Mouse (Mus musculus) lung, embryonic 16.5 days (tissue): ENCODE results near the gene Golga4. TPM values are rescaled to one million over a fixed set of nuclear protein-coding genes. Genes with fewer than 3 reads are reported as not detected.

Experiments used
- ATAC-seq: fragments of 200-750 bp; cut with Nextera tagmentation; 2 replicates; pipeline ENCODE4 v1.8.0; 2017; ENCODE audit warnings: low read depth, mild to moderate bottlenecking, moderate library complexity
- H3K27ac ChIP-seq: fragments of 300-500 bp; sonication (generic); 2 replicates; pipeline ENCODE4 v1.5.1; 2014; ENCODE audit warnings: mild to moderate bottlenecking, control low read depth, low read length
- H3K27me3 ChIP-seq: fragments of 300-500 bp; sonication (generic); 2 replicates; pipeline ENCODE4 v1.6.1; 2014; ENCODE audit warnings: low read depth, low read length, mixed read lengths; ENCODE audit not compliant: control insufficient read depth, insufficient read depth
- H3K36me3 ChIP-seq: fragments of 300-500 bp; sonication (generic); 2 replicates; pipeline ENCODE4 v1.6.1; 2014; ENCODE audit warnings: low read length; ENCODE audit not compliant: control insufficient read depth, insufficient read depth
- H3K4me1 ChIP-seq: fragments of 300-500 bp; sonication (generic); replicated peaks from 2 replicates; pipeline ENCODE4 v1.6.1; 2014; ENCODE audit warnings: low read length, mixed read lengths; ENCODE audit not compliant: control insufficient read depth, insufficient read depth
- H3K4me2 ChIP-seq: fragments of 300-500 bp; sonication (generic); 2 replicates; pipeline ENCODE4 v1.6.1; 2014; ENCODE audit warnings: low read depth, low read length, control low read depth
- H3K4me3 ChIP-seq: fragments of 300-500 bp; sonication (generic); 2 replicates; pipeline ENCODE4 v1.5.1; 2014; ENCODE audit warnings: mild to moderate bottlenecking, low read length, control low read depth
- H3K9ac ChIP-seq: fragments of 300-500 bp; sonication (generic); 2 replicates; pipeline ENCODE4 v1.6.1; 2014; ENCODE audit warnings: low read length, control low read depth
- H3K9me3 ChIP-seq: fragments of 300-500 bp; sonication (generic); 2 replicates; pipeline ENCODE4 v1.6.1; 2016; ENCODE audit warnings: low read length; ENCODE audit not compliant: control insufficient read depth
- WGBS: fragments of 180-500 bp; shearing (Covaris S2); extraction: QIAGEN DNeasy Blood & Tissue Kit; methylation state at CpG from one replicate; pipeline ENCODE4 v1.1.7; 2014; 5-methylcytosine and 5-hydroxymethylcytosine counted together
- polyA plus RNA-seq: library from polyadenylated mRNA; unstranded; fragments of >200 nt; fragmentation: Nextera tagmentation; extraction: Ambion mirVana; gene quantifications from 2 replicates; pipeline ENCODE4 v1.2.1, GENCODE M21; 2015

Gene Golga4
- polyA plus RNA-seq, 1 experiment from 2014 or later = 40.2 TPM

- Histone ChIP-seq H3K4me2 (peak within 1 kb of the TSS; percentile 94), H3K9me3 (no peaks in the 10 kb centered on the region), H3K36me3 (no peaks in the 10 kb centered on the region), H3K27me3 (peaks cover 4% of the 10 kb centered on the region; the same call in 1 of the 2 replicates), H3K4me1 (peaks cover 13% of the 10 kb centered on the region), H3K9ac (peak within 1 kb of the TSS; percentile 87), H3K4me3 (peak within 1 kb of the TSS; percentile 78), H3K27ac (peak within 1 kb of the TSS; percentile 31)
- WGBS = 13% methylated on average over 26 of the region's 42 CpGs
- ATAC-seq = peak; percentile 90
Measured at GRCm38 (mm10) chr9:118606148-118606816, 100.2 kb downstream of the Golga4 start, which contains the start of gene Itga9. Itga9 (plus strand) TSS chr9:118606690.

GRCm38 (mm10) chr9:118606817-118607371 lies 100.8 kb downstream of the Golga4 start:
- Histone ChIP-seq H3K4me3 (peak overlapping the region; percentile 78), H3K36me3 (no peaks in the 10 kb centered on the region), H3K27ac (peak overlapping the region; percentile 31), H3K9me3 (no peaks in the 10 kb centered on the region), H3K27me3 (peaks cover 4% of the 10 kb centered on the region; the same call in 1 of the 2 replicates), H3K9ac (peak overlapping the region; percentile 87), H3K4me2 (peak overlapping the region; percentile 94), H3K4me1 (peaks cover 18% of the 10 kb centered on the region)
- WGBS = under 1% methylated on average over 58 of the region's 68 CpGs
- ATAC-seq = peak; percentile 62

- ATAC-seq = no peak
- H3K27ac ChIP-seq = peak overlapping the region; percentile 31; the same call in 1 of the 2 replicates
- WGBS = 34% methylated on average over 16 of the region's 16 CpGs
Measured at GRCm38 (mm10) chr9:118607701-118608401, 101.8 kb downstream of the Golga4 start.

GRCm38 (mm10) chr9:118608556-118608955 lies 102.5 kb downstream of the Golga4 start:
- H3K9ac ChIP-seq = no peak overlapping the region; the same call in 1 of the 2 replicates
- WGBS = 59% methylated on average over 4 of the region's 4 CpGs

More at GRCm38 (mm10) chr9:118607701-118608401, 101.8 kb downstream of the Golga4 start:
- H3K27me3 ChIP-seq = peaks cover 7% of the 10 kb centered on the region; the same call in 1 of the 2 replicates
- peak overlapping the region; percentile 87 for H3K9ac ChIP-seq
- peak overlapping the region; percentile 78 for H3K4me3 ChIP-seq
- H3K36me3 ChIP-seq = no peaks in the 10 kb centered on the region
- H3K4me1 ChIP-seq = peaks cover 23% of the 10 kb centered on the region
- no peaks in the 10 kb centered on the region for H3K9me3 ChIP-seq
- H3K4me2 ChIP-seq = peak overlapping the region; percentile 94

GRCm38 (mm10) chr9:118610060-118610459 lies 104.0 kb downstream of the Golga4 start:
- Histone ChIP-seq H3K27ac (0 out of 2 replicates have a peak overlapping the region, but pooled peaks have one; percentile 7), H3K4me1 (peaks cover 23% of the 10 kb centered on the region), H3K4me3 (no peak overlapping the region), H3K9ac (0 out of 2 replicates have a peak overlapping the region, but pooled peaks have one; percentile 3), H3K9me3 (no peaks in the 10 kb centered on the region), H3K36me3 (no peaks in the 10 kb centered on the region), H3K4me2 (no peak overlapping the region), H3K27me3 (peaks cover 7% of the 10 kb centered on the region; the same call in 1 of the 2 replicates)
- ATAC-seq = no peak
- 47% methylated on average over 10 of the region's 10 CpGs for WGBS

More at GRCm38 (mm10) chr9:118608556-118608955, 102.5 kb downstream of the Golga4 start:
- Histone ChIP-seq H3K4me1 (peaks cover 23% of the 10 kb centered on the region), H3K27ac (no peak overlapping the region), H3K36me3 (no peaks in the 10 kb centered on the region), H3K9me3 (no peaks in the 10 kb centered on the region), H3K4me2 (peak overlapping the region; percentile 27), H3K4me3 (no peak overlapping the region), H3K27me3 (peaks cover 7% of the 10 kb centered on the region; the same call in 1 of the 2 replicates)
- no peak for ATAC-seq

- Histone ChIP-seq H3K9ac (no peak overlapping the region), H3K36me3 (no peaks in the 10 kb centered on the region), H3K4me1 (peaks cover 23% of the 10 kb centered on the region), H3K9me3 (no peaks in the 10 kb centered on the region), H3K27me3 (peaks cover 7% of the 10 kb centered on the region; the same call in 1 of the 2 replicates), H3K27ac (no peak overlapping the region), H3K4me2 (peak overlapping the region; percentile 29), H3K4me3 (0 out of 2 replicates have a peak overlapping the region, but pooled peaks have one; percentile 4)
- ATAC-seq = peak; percentile 47
- 30% methylated on average over 14 of the region's 14 CpGs for WGBS
Measured at GRCm38 (mm10) chr9:118611111-118611541, 105.1 kb downstream of the Golga4 start.

GRCm38 (mm10) chr9:118611958-118612581 lies 106.0 kb downstream of the Golga4 start:
- Histone ChIP-seq H3K4me1 (peaks cover 23% of the 10 kb centered on the region), H3K4me2 (no peak overlapping the region), H3K9me3 (no peaks in the 10 kb centered on the region), H3K9ac (no peak overlapping the region), H3K27me3 (peaks cover 7% of the 10 kb centered on the region; the same call in 1 of the 2 replicates), H3K36me3 (no peaks in the 10 kb centered on the region), H3K27ac (no peak overlapping the region), H3K4me3 (no peak overlapping the region)
- ATAC-seq = no peak
- WGBS = 34% methylated on average over 20 of the region's 20 CpGs

- Histone ChIP-seq H3K4me1 (peaks cover 6% of the 10 kb centered on the region), H3K4me3 (no peak overlapping the region), H3K4me2 (no peak overlapping the region), H3K9ac (no peak overlapping the region), H3K27me3 (peaks cover 3% of the 10 kb centered on the region; the same call in 1 of the 2 replicates), H3K36me3 (no peaks in the 10 kb centered on the region), H3K27ac (no peak overlapping the region), H3K9me3 (no peaks in the 10 kb centered on the region)
- WGBS = 70% methylated on average over 5 of the region's 5 CpGs
- no peak for ATAC-seq
Measured at GRCm38 (mm10) chr9:118617237-118617636, 111.2 kb downstream of the Golga4 start.
